Mouse (Mus musculus) neural tube, embryonic 13.5 days (tissue): ENCODE measurements at regions not wholly inside any gene's neighbourhood (a gene's known extent, or its start where the extent isn't known, plus 50 kb on each side); places are given as distances from the start of the nearest gene placed in this dataset.

Experiments
- ATAC-seq: fragments of 200-750 bp; cut with Nextera tagmentation; 2 replicates; pipeline ENCODE4 v1.8.0; 2017; ENCODE audit warnings: low read depth, mild to moderate bottlenecking, moderate TSS enrichment, moderate library complexity
- H3K27ac ChIP-seq: fragments of 300-500 bp; sonication (generic); replicated peaks from 2 replicates; pipeline ENCODE4 v1.5.1; 2015; ENCODE audit warnings: moderate library complexity, mild to moderate bottlenecking, inconsistent platforms
- H3K27me3 ChIP-seq: fragments of 300-500 bp; sonication (generic); 2 replicates; pipeline ENCODE4 v1.6.1; 2015; ENCODE audit warnings: mild to moderate bottlenecking, inconsistent platforms
- H3K36me3 ChIP-seq: fragments of 300-500 bp; sonication (generic); 2 replicates; pipeline ENCODE4 v1.6.1; 2015; ENCODE audit warnings: mild to moderate bottlenecking, inconsistent platforms
- H3K4me1 ChIP-seq: fragments of 300-500 bp; sonication (generic); replicated peaks from 2 replicates; pipeline ENCODE4 v1.6.1; 2015; ENCODE audit warnings: inconsistent platforms
- H3K4me2 ChIP-seq: fragments of 300-500 bp; sonication (generic); 2 replicates; pipeline ENCODE4 v1.6.1; 2015; ENCODE audit warnings: inconsistent platforms, mild to moderate bottlenecking, moderate library complexity
- H3K4me3 ChIP-seq: fragments of 300-500 bp; sonication (generic); 2 replicates; pipeline ENCODE4 v1.5.1; 2015; ENCODE audit warnings: mild to moderate bottlenecking, inconsistent platforms
- H3K9ac ChIP-seq: fragments of 300-500 bp; sonication (generic); 2 replicates; pipeline ENCODE4 v1.6.1; 2015; ENCODE audit warnings: moderate library complexity, mild to moderate bottlenecking, inconsistent platforms
- H3K9me3 ChIP-seq: fragments of 300-500 bp; sonication (generic); 2 replicates; pipeline ENCODE4 v1.6.1; 2016; ENCODE audit warnings: inconsistent platforms
- WGBS: fragments of 180-500 bp; shearing (Covaris S2); methylation state at CpG from one replicate; pipeline ENCODE4 v1.1.7; 2015; 5-methylcytosine and 5-hydroxymethylcytosine counted together

DNA sequence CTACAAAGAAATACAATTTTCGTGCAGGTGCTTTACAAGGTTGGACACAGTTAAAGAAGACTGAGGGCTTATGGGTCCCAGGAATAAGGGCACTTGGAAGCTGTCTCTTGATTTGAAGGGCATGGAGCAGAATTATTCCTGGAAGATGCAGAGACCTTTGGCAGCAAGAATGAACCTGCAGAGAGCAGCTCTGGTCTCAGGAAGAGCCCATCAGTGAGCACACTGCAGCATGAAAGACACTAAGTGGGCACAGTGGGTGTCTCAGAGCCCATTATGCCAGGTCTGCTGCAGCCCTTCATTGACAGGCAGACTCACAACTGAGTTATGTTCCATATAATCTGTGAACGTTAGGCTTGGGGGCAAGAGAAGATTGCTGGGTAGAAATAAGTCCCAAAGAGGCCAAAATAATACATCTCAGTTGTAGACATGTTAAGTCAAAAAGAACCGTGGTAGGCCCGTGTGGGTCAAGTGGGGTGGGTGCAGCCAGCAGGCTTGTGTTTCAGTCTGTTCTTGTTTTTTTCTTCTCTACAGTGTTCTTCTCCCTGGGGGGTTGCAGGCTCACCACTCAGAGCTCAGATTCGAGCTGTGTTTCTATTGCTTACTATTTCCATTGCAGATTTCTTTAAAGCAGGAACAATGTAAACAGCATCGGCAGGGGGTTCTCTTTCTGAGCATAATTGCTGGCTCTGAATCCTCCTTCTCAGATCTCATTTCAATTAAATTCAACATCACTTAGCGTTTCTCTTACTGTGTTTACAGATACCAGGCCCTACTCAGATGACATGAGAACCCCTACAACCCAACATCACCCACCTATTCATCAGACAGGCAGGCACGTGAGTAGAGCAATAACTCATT, 347.1 kb downstream of the Med10 start:
- no peak overlapping the region for H3K4me3 ChIP-seq
- no peaks in the 10 kb centered on the region for H3K27me3 ChIP-seq
- H3K27ac ChIP-seq = peak overlapping the region; percentile 73
- peak; percentile 54 for ATAC-seq
- H3K4me1 ChIP-seq = peaks cover 38% of the 10 kb centered on the region
- no peak overlapping the region for H3K9ac ChIP-seq
- WGBS = 14% methylated on average over 8 of the region's 8 CpGs
- H3K36me3 ChIP-seq = no peaks in the 10 kb centered on the region
- H3K4me2 ChIP-seq = no peak overlapping the region; the same call in 1 of the 2 replicates
- no peaks in the 10 kb centered on the region for H3K9me3 ChIP-seq

GRCm38 (mm10) chr13:70149899-70150184, 347.6 kb downstream of the Med10 start:
- Histone ChIP-seq H3K36me3 (no peaks in the 10 kb centered on the region), H3K4me3 (no peak overlapping the region), H3K9me3 (no peaks in the 10 kb centered on the region), H3K9ac (no peak overlapping the region), H3K27me3 (no peaks in the 10 kb centered on the region), H3K4me2 (no peak overlapping the region), H3K27ac (peak overlapping the region; percentile 73), H3K4me1 (peaks cover 43% of the 10 kb centered on the region)
- ATAC-seq = no peak
- 25% methylated on average over 10 of the region's 10 CpGs for WGBS

DNA sequence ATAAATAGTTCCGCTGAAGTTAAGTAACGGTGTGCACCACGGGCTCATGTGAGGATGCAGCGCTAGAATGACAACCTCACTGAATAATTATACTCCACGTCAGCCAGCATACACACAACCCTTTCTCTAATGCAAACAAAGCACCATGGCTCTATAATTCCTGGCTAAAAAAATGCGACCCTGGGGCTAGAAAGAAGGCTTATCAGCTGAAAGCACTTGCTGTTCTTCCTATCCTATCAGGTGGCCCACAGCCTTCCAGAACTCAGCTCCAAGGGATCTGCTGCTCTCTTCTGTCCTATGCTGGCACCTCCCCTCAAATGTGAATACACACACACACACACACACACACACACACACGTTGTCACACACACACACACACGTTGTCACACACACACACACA, 350.9 kb downstream of the Med10 start:
- Histone ChIP-seq H3K27ac (no peak overlapping the region), H3K9me3 (no peaks in the 10 kb centered on the region), H3K4me3 (no peak overlapping the region), H3K36me3 (no peaks in the 10 kb centered on the region), H3K4me1 (peaks cover 50% of the 10 kb centered on the region), H3K4me2 (no peak overlapping the region), H3K27me3 (no peaks in the 10 kb centered on the region), H3K9ac (no peak overlapping the region)
- ATAC-seq = no peak
- WGBS = 61% methylated on average over 8 of the region's 8 CpGs

GRCm38 (mm10) chr13:70155596-70155995, 353.4 kb downstream of the Med10 start:
- 40% methylated on average over 5 of the region's 5 CpGs for WGBS

DNA sequence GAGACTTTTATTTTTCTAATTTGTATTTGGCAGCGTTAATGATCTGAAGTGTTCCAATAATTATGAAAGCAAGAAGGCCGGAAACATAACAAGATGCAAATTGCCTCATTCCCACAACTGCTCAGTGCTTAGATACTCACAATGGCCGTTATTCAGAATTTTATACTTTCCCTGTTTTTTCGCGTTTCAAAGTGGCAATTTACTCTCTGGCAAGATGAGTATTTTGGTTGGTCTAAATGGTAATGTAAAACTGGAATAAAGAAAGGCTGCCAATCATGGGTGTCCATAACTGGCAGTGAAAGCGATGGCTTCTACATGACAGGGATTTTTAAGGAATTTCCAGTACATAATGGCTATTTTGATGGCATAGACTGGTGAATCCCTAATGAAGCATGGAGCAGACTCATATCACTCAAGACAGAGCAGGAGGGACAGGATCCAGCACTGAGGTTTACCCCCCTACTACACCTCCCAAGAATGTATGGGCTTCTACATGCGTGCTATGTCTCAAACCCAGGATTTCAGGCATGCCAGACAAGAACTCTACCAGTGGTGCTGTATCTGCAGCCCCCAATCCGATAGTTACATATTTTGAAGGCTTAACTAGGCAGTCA, 354.9 kb downstream of the Med10 start:
- no peak overlapping the region for H3K9ac ChIP-seq
- no peaks in the 10 kb centered on the region for H3K9me3 ChIP-seq
- H3K4me3 ChIP-seq = no peak overlapping the region
- no peak for ATAC-seq
- no peaks in the 10 kb centered on the region for H3K36me3 ChIP-seq
- 77% methylated on average over 8 of the region's 8 CpGs for WGBS
- H3K27me3 ChIP-seq = no peaks in the 10 kb centered on the region
- H3K4me1 ChIP-seq = peaks cover 51% of the 10 kb centered on the region
- peak overlapping the region; percentile 43; the same call in 1 of the 2 replicates for H3K27ac ChIP-seq
- H3K4me2 ChIP-seq = no peak overlapping the region

More at GRCm38 (mm10) chr13:70155596-70155995, 353.4 kb downstream of the Med10 start:
- Histone ChIP-seq H3K9ac (no peak overlapping the region), H3K27ac (no peak overlapping the region), H3K4me3 (no peak overlapping the region), H3K4me1 (peaks cover 47% of the 10 kb centered on the region), H3K36me3 (no peaks in the 10 kb centered on the region), H3K27me3 (no peaks in the 10 kb centered on the region), H3K4me2 (no peak overlapping the region), H3K9me3 (no peaks in the 10 kb centered on the region)
- ATAC-seq = no peak

- no peak overlapping the region for H3K4me3 ChIP-seq
- H3K9me3 ChIP-seq = no peaks in the 10 kb centered on the region
- no peaks in the 10 kb centered on the region for H3K36me3 ChIP-seq
- H3K27me3 ChIP-seq = no peaks in the 10 kb centered on the region
- no peak for ATAC-seq
- peaks cover 47% of the 10 kb centered on the region for H3K4me1 ChIP-seq
- no peak overlapping the region for H3K9ac ChIP-seq
- no peak overlapping the region for H3K27ac ChIP-seq
- no peak overlapping the region for H3K4me2 ChIP-seq
- 78% methylated on average over 3 of the region's 3 CpGs for WGBS
Observed at GRCm38 (mm10) chr13:70159065-70159464, 356.9 kb downstream of the Med10 start.

DNA sequence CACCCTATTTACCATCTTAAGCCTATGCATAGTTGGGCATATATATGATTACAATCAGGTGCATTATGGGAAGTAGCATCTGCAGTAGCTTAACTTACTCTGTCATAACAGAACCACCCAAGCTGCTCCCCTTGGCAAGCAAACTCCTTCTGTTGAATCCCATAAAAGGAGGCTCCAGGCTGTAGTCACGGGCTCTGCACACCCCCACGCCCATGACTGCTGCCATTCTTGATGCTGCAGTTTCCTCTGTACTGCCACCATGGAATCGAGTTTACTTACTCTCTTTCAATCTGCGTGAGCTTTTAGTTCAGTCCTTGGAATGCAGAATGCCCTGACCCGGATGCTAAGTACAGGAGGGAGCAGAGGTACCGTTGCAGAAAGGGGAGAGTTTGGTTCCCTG, 357.4 kb downstream of the Med10 start:
- Histone ChIP-seq H3K9ac (no peak overlapping the region), H3K36me3 (no peaks in the 10 kb centered on the region), H3K4me1 (peaks cover 43% of the 10 kb centered on the region), H3K27me3 (no peaks in the 10 kb centered on the region), H3K4me2 (no peak overlapping the region), H3K9me3 (no peaks in the 10 kb centered on the region), H3K27ac (peak overlapping the region; percentile 2; the same call in 1 of the 2 replicates), H3K4me3 (no peak overlapping the region)
- no peak for ATAC-seq
- 67% methylated on average over 6 of the region's 6 CpGs for WGBS

DNA sequence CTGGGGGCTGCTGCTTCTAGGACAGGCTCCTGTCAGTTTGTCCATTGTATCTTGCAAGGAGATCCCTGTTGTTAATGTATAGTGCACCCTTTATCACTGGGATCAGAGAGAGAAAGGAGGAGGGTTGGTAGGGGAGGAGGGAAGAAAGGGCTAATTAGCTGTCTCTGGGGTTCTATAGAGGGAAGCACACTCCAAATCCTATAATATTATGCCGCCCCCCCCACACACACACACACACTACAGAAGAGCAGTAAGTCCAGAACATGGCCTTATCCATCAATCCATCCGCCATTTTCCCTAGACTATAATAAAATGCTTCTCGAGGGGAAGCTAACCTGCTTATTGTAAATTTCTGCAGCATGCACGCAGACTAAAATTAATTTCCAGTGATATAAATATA, 359.9 kb downstream of the Med10 start:
- Histone ChIP-seq H3K9me3 (no peaks in the 10 kb centered on the region), H3K9ac (no peak overlapping the region), H3K27ac (peak overlapping the region; percentile 79), H3K4me1 (peaks cover 41% of the 10 kb centered on the region), H3K4me3 (no peak overlapping the region), H3K27me3 (no peaks in the 10 kb centered on the region), H3K36me3 (no peaks in the 10 kb centered on the region), H3K4me2 (no peak overlapping the region)
- peak; percentile 78 for ATAC-seq
- WGBS = 45% methylated on average over 4 of the region's 4 CpGs

- no peak overlapping the region for H3K4me3 ChIP-seq
- no peak overlapping the region for H3K9ac ChIP-seq
- no peak overlapping the region for H3K4me2 ChIP-seq
- peaks cover 25% of the 10 kb centered on the region for H3K4me1 ChIP-seq
- H3K9me3 ChIP-seq = no peaks in the 10 kb centered on the region
- no peaks in the 10 kb centered on the region for H3K36me3 ChIP-seq
- H3K27ac ChIP-seq = peak overlapping the region; percentile 7; the same call in 1 of the 2 replicates
- WGBS = 63% methylated on average over 15 of the region's 15 CpGs
- no peak for ATAC-seq
- no peaks in the 10 kb centered on the region for H3K27me3 ChIP-seq
Observed at GRCm38 (mm10) chr13:70165511-70166225, 363.5 kb downstream of the Med10 start.

- peaks cover 6% of the 10 kb centered on the region for H3K4me1 ChIP-seq
- no peaks in the 10 kb centered on the region for H3K36me3 ChIP-seq
- H3K27ac ChIP-seq = no peak overlapping the region
- H3K9me3 ChIP-seq = no peaks in the 10 kb centered on the region
- no peak for ATAC-seq
- no peaks in the 10 kb centered on the region for H3K27me3 ChIP-seq
- no peak overlapping the region for H3K9ac ChIP-seq
- WGBS = 78% methylated on average over 4 of the region's 4 CpGs
- no peak overlapping the region for H3K4me2 ChIP-seq
- no peak overlapping the region for H3K4me3 ChIP-seq
Observed at GRCm38 (mm10) chr13:70167747-70168146, 365.6 kb downstream of the Med10 start.

GRCm38 (mm10) chr13:70168906-70169305, 366.7 kb downstream of the Med10 start:
- H3K4me1 ChIP-seq = peaks cover 6% of the 10 kb centered on the region
- no peak overlapping the region for H3K4me3 ChIP-seq
- no peaks in the 10 kb centered on the region for H3K36me3 ChIP-seq
- H3K9me3 ChIP-seq = no peaks in the 10 kb centered on the region
- ATAC-seq = no peak
- no peak overlapping the region for H3K9ac ChIP-seq
- no peaks in the 10 kb centered on the region for H3K27me3 ChIP-seq
- whole genome bisulfite sequencing = 88% methylated on average over 3 of the region's 3 CpGs
- H3K4me2 ChIP-seq = no peak overlapping the region
- no peak overlapping the region for H3K27ac ChIP-seq

DNA sequence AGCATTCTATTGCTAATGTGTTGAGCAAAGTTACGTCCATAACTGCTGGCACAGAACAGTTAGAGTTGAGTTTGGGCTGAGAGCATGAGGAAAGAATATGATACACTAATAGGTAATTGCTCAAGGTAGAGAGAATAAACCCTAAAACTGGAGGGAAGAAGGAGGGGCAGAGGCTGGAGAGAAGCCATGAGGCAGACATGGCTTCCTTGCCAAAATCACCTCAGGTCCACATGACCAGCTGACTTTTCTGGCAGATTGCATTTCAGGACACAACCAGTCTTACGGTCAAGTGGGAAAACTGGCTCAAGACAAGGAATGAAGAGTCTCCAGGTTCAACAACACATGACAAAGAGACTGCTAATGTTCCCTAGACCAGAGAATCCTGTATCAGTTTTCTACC, 374.9 kb downstream of the Med10 start:
- H3K27me3 ChIP-seq = no peaks in the 10 kb centered on the region
- H3K4me1 ChIP-seq = peaks cover 21% of the 10 kb centered on the region
- no peaks in the 10 kb centered on the region for H3K9me3 ChIP-seq
- H3K9ac ChIP-seq = no peak overlapping the region
- H3K4me2 ChIP-seq = no peak overlapping the region
- no peaks in the 10 kb centered on the region for H3K36me3 ChIP-seq
- WGBS = 92% methylated on average over 2 of the region's 2 CpGs
- H3K4me3 ChIP-seq = no peak overlapping the region
- H3K27ac ChIP-seq = no peak overlapping the region
- no peak for ATAC-seq
